Mouse (Mus musculus): ENCODE results near the gene Mphosph9. TPM values are rescaled to one million over a fixed set of nuclear protein-coding genes. Genes with fewer than 3 reads are reported as not detected.

Mphosph9 gene
- polyA plus RNA-seq, 1 experiment from 2014 or later, result 16.6 TPM

GRCm38 (mm10) chr5:124232360-124233143 is 95.2 kb downstream of the Mphosph9 start:
- WGBS, result 29% methylated on average over 18 of the region's 18 CpGs
- no peak for ATAC-seq (ENCODE audit: borderline replicate concordance, extremely low read depth, low FRiP score, low TSS enrichment)
- Histone ChIP-seq H3K36me3 (no peaks in the 10 kb centered on the region; the same call in 1 of the 2 replicates), H3K4me1 (peaks cover 31% of the 10 kb centered on the region), H3K9me3 (no peaks in the 10 kb centered on the region), H3K4me2 (no peak overlapping the region), H3K4me3 (no peak overlapping the region), H3K27ac (peak overlapping the region; percentile 17; the same call in 1 of the 2 replicates), H3K9ac (no peak overlapping the region), H3K27me3 (no peaks in the 10 kb centered on the region)

GRCm38 (mm10) chr5:124230461-124230860 is 97.3 kb downstream of the Mphosph9 start:
- 77% methylated on average over 9 of the region's 9 CpGs for WGBS
- Histone ChIP-seq H3K36me3 (no peaks in the 10 kb centered on the region), H3K9me3 (no peaks in the 10 kb centered on the region), H3K4me3 (no peak overlapping the region), H3K27me3 (no peaks in the 10 kb centered on the region), H3K27ac (no peak overlapping the region), H3K4me2 (no peak overlapping the region), H3K9ac (no peak overlapping the region), H3K4me1 (peaks cover 44% of the 10 kb centered on the region)
- no peak for ATAC-seq (ENCODE audit: borderline replicate concordance, extremely low read depth, low FRiP score, low TSS enrichment)

- Histone ChIP-seq H3K4me3 (no peak overlapping the region), H3K27ac (no peak overlapping the region; the same call in 1 of the 2 replicates), H3K9me3 (no peaks in the 10 kb centered on the region), H3K27me3 (no peaks in the 10 kb centered on the region), H3K36me3 (no peaks in the 10 kb centered on the region), H3K4me2 (no peak overlapping the region), H3K9ac (no peak overlapping the region), H3K4me1 (peaks cover 42% of the 10 kb centered on the region)
- 52% methylated on average over 6 of the region's 6 CpGs for WGBS
- no peak for ATAC-seq (ENCODE audit: borderline replicate concordance, extremely low read depth, low FRiP score, low TSS enrichment)
Measured at GRCm38 (mm10) chr5:124227193-124227592, 100.6 kb downstream of the Mphosph9 start.

- H3K27ac ChIP-seq, result no peak overlapping the region
Measured at GRCm38 (mm10) chr5:124226494-124226893, 101.3 kb downstream of the Mphosph9 start.

GRCm38 (mm10) chr5:124225891-124226290 is 101.9 kb downstream of the Mphosph9 start:
- Histone ChIP-seq H3K27me3 (no peaks in the 10 kb centered on the region), H3K4me1 (peaks cover 52% of the 10 kb centered on the region), H3K27ac (no peak overlapping the region), H3K4me3 (no peak overlapping the region), H3K9ac (no peak overlapping the region), H3K36me3 (no peaks in the 10 kb centered on the region), H3K9me3 (no peaks in the 10 kb centered on the region), H3K4me2 (no peak overlapping the region)
- whole genome bisulfite sequencing, result 87% methylated on average over 7 of the region's 7 CpGs
- no peak for ATAC-seq (ENCODE audit: borderline replicate concordance, extremely low read depth, low FRiP score, low TSS enrichment)

More at GRCm38 (mm10) chr5:124226494-124226893, 101.3 kb downstream of the Mphosph9 start:
- Histone ChIP-seq H3K27me3 (no peaks in the 10 kb centered on the region), H3K36me3 (no peaks in the 10 kb centered on the region), H3K4me1 (peaks cover 46% of the 10 kb centered on the region), H3K4me2 (no peak overlapping the region), H3K9me3 (no peaks in the 10 kb centered on the region), H3K9ac (no peak overlapping the region), H3K4me3 (no peak overlapping the region)
- 81% methylated on average over 4 of the region's 4 CpGs for WGBS
- ATAC-seq (ENCODE audit: borderline replicate concordance, extremely low read depth, low FRiP score, low TSS enrichment), result no peak

GRCm38 (mm10) chr5:124224321-124225092 is 103.3 kb downstream of the Mphosph9 start:
- no peak overlapping the region for H3K4me3 ChIP-seq
- H3K9me3 ChIP-seq, result no peaks in the 10 kb centered on the region
- no peak for ATAC-seq (ENCODE audit: borderline replicate concordance, extremely low read depth, low FRiP score, low TSS enrichment)
- no peak overlapping the region for H3K9ac ChIP-seq
- H3K27me3 ChIP-seq, result no peaks in the 10 kb centered on the region
- 0 out of 2 replicates have a peak overlapping the region, but pooled peaks have one; percentile 34 for H3K27ac ChIP-seq
- H3K4me1 ChIP-seq, result peaks cover 60% of the 10 kb centered on the region
- no peaks in the 10 kb centered on the region for H3K36me3 ChIP-seq
- WGBS, result 51% methylated on average over 16 of the region's 16 CpGs
- H3K4me2 ChIP-seq, result no peak overlapping the region

GRCm38 (mm10) chr5:124223574-124223973 is 104.2 kb downstream of the Mphosph9 start:
- Histone ChIP-seq H3K4me2 (no peak overlapping the region), H3K27me3 (no peaks in the 10 kb centered on the region), H3K9me3 (no peaks in the 10 kb centered on the region), H3K36me3 (no peaks in the 10 kb centered on the region), H3K27ac (no peak overlapping the region), H3K4me1 (peaks cover 68% of the 10 kb centered on the region), H3K9ac (no peak overlapping the region), H3K4me3 (no peak overlapping the region)
- 81% methylated on average over 8 of the region's 8 CpGs for WGBS
- no peak for ATAC-seq (ENCODE audit: borderline replicate concordance, extremely low read depth, low FRiP score, low TSS enrichment)

GRCm38 (mm10) chr5:124222696-124223095 is 105.1 kb downstream of the Mphosph9 start:
- H3K27ac ChIP-seq, result 0 out of 2 replicates have a peak overlapping the region, but pooled peaks have one; percentile 6
- 78% methylated on average over 11 of the region's 11 CpGs for WGBS
- H3K36me3 ChIP-seq, result no peaks in the 10 kb centered on the region
- peaks cover 75% of the 10 kb centered on the region for H3K4me1 ChIP-seq
- H3K4me3 ChIP-seq, result no peak overlapping the region
- no peaks in the 10 kb centered on the region for H3K9me3 ChIP-seq
- no peaks in the 10 kb centered on the region for H3K27me3 ChIP-seq
- no peak overlapping the region for H3K4me2 ChIP-seq
- ATAC-seq (ENCODE audit: borderline replicate concordance, extremely low read depth, low FRiP score, low TSS enrichment), result no peak
- H3K9ac ChIP-seq, result no peak overlapping the region

GRCm38 (mm10) chr5:124221736-124222040 is 106.1 kb downstream of the Mphosph9 start:
- no peak for ATAC-seq (ENCODE audit: borderline replicate concordance, extremely low read depth, low FRiP score, low TSS enrichment)
- H3K27me3 ChIP-seq, result no peaks in the 10 kb centered on the region
- no peak overlapping the region for H3K4me2 ChIP-seq
- WGBS, result 62% methylated on average over 7 of the region's 7 CpGs
- no peak overlapping the region for H3K4me3 ChIP-seq
- H3K9me3 ChIP-seq, result no peaks in the 10 kb centered on the region
- H3K9ac ChIP-seq, result no peak overlapping the region
- peak overlapping the region; percentile 56; the same call in 1 of the 2 replicates for H3K27ac ChIP-seq
- peaks cover 65% of the 10 kb centered on the region for H3K4me1 ChIP-seq
- H3K36me3 ChIP-seq, result no peaks in the 10 kb centered on the region

GRCm38 (mm10) chr5:124221037-124221735 is 106.6 kb downstream of the Mphosph9 start:
- Histone ChIP-seq H3K27me3 (no peaks in the 10 kb centered on the region), H3K4me1 (peaks cover 61% of the 10 kb centered on the region), H3K36me3 (no peaks in the 10 kb centered on the region), H3K9me3 (no peaks in the 10 kb centered on the region), H3K9ac (no peak overlapping the region), H3K4me3 (no peak overlapping the region), H3K4me2 (no peak overlapping the region), H3K27ac (peak overlapping the region; percentile 56; the same call in 1 of the 2 replicates)
- peak; percentile 63; the same call in 1 of the 2 replicates for ATAC-seq (ENCODE audit: borderline replicate concordance, extremely low read depth, low FRiP score, low TSS enrichment)
- 48% methylated on average over 7 of the region's 7 CpGs for WGBS

GRCm38 (mm10) chr5:124220551-124220950 is 107.2 kb downstream of the Mphosph9 start:
- Histone ChIP-seq H3K4me2 (no peak overlapping the region), H3K4me3 (no peak overlapping the region), H3K9me3 (no peaks in the 10 kb centered on the region), H3K27me3 (no peaks in the 10 kb centered on the region), H3K9ac (no peak overlapping the region), H3K4me1 (peaks cover 61% of the 10 kb centered on the region), H3K36me3 (no peaks in the 10 kb centered on the region), H3K27ac (0 out of 2 replicates have a peak overlapping the region, but pooled peaks have one; percentile 56)
- 85% methylated on average over 5 of the region's 5 CpGs for WGBS
- no peak for ATAC-seq (ENCODE audit: borderline replicate concordance, extremely low read depth, low FRiP score, low TSS enrichment)
